Mouse (Mus musculus) intestine, postnatal 0 days (tissue): ENCODE measurements around the gene Pax8. TPM values are rescaled to one million over a fixed set of nuclear protein-coding genes. Genes with fewer than 3 reads are reported as not detected.
A peak's percentile ranks its signal among the peaks of the same experiment; 100 is the strongest.

Source experiments
- ATAC-seq: fragments of 200-750 bp; cut with Nextera tagmentation; 2 replicates; pipeline ENCODE4 v1.8.0; 2017; ENCODE audit warnings: mild to moderate bottlenecking, moderate TSS enrichment, moderate library complexity
- H3K27ac ChIP-seq: fragments of 300-500 bp; sonication (generic); 2 replicates; pipeline ENCODE4 v1.5.1; 2014; ENCODE audit warnings: mild to moderate bottlenecking, low read depth, low read length, moderate library complexity
- H3K27me3 ChIP-seq: fragments of 300-500 bp; sonication (generic); replicated peaks from 2 replicates; pipeline ENCODE4 v1.6.1; 2014; ENCODE audit warnings: low read length, mixed read lengths; ENCODE audit not compliant: control insufficient read depth, insufficient read depth
- H3K36me3 ChIP-seq: fragments of 300-500 bp; sonication (generic); 2 replicates; pipeline ENCODE4 v1.6.1; 2014; ENCODE audit warnings: mild to moderate bottlenecking, moderate library complexity; ENCODE audit not compliant: control insufficient read depth, insufficient read depth
- H3K4me1 ChIP-seq: fragments of 300-500 bp; sonication (generic); replicated peaks from 2 replicates; pipeline ENCODE4 v1.6.1; 2014; ENCODE audit warnings: antibody characterized with exemption, low read length, mixed read lengths; ENCODE audit not compliant: control insufficient read depth, insufficient read depth
- H3K4me2 ChIP-seq: fragments of 300-500 bp; sonication (generic); replicated peaks from 2 replicates; pipeline ENCODE4 v1.6.1; 2014; ENCODE audit warnings: low read depth, mild to moderate bottlenecking, moderate library complexity
- H3K4me3 ChIP-seq: fragments of 300-500 bp; sonication (generic); 2 replicates; pipeline ENCODE4 v1.5.1; 2014; ENCODE audit warnings: low read depth, low read length
- H3K9ac ChIP-seq: fragments of 300-500 bp; sonication (generic); 2 replicates; pipeline ENCODE4 v1.6.1; 2014; ENCODE audit warnings: mild to moderate bottlenecking, low read depth, low read length
- H3K9me3 ChIP-seq: fragments of 300-500 bp; sonication (generic); 2 replicates; pipeline ENCODE4 v1.6.1; 2016; ENCODE audit warnings: mixed run types; ENCODE audit not compliant: control insufficient read depth
- CTCF ChIP-seq: sonication (generic); IDR thresholded peaks from 2 replicates; pipeline ENCODE4 v1.5.1; 2016; ENCODE audit warnings: low read depth, mild to moderate bottlenecking, control low read depth, antibody characterized with exemption, moderate library complexity
- WGBS: fragments of 180-500 bp; shearing (Covaris S2); extraction: QIAGEN DNeasy Blood & Tissue Kit; methylation state at CpG from one replicate; pipeline ENCODE4 v1.1.7; 2014; 5-methylcytosine and 5-hydroxymethylcytosine counted together
- polyA plus RNA-seq: library from polyadenylated mRNA; unstranded; fragments of >200 nt; fragmentation: Nextera tagmentation; extraction: Ambion mirVana; gene quantifications from 2 replicates; pipeline ENCODE4 v1.2.1, GENCODE M21; 2015

The Pax8 gene
- polyA plus RNA-seq, 1 experiment from 2014 or later, result 0.52 TPM

- Histone ChIP-seq H3K36me3 (no peaks in the 10 kb centered on the region), H3K9ac (no peak overlapping the region), H3K4me2 (peak overlapping the region; percentile 24; the same call in 1 of the 2 replicates), H3K27me3 (no peaks in the 10 kb centered on the region), H3K9me3 (no peaks in the 10 kb centered on the region), H3K27ac (peak overlapping the region; percentile 57), H3K4me3 (no peak overlapping the region), H3K4me1 (0 out of 2 replicates have a peak, but pooled peaks cover 9% of the 10 kb centered on the region)
- TF ChIP-seq CTCF, result no peak; the same call in 1 of the 2 replicates
- WGBS, result 14% methylated on average over 6 of the region's 6 CpGs
- peak; percentile 96 for ATAC-seq
These were observed 20.1 kb downstream of the Pax8 start for GRCm38 (mm10) chr2:24455057-24455855.

DNA sequence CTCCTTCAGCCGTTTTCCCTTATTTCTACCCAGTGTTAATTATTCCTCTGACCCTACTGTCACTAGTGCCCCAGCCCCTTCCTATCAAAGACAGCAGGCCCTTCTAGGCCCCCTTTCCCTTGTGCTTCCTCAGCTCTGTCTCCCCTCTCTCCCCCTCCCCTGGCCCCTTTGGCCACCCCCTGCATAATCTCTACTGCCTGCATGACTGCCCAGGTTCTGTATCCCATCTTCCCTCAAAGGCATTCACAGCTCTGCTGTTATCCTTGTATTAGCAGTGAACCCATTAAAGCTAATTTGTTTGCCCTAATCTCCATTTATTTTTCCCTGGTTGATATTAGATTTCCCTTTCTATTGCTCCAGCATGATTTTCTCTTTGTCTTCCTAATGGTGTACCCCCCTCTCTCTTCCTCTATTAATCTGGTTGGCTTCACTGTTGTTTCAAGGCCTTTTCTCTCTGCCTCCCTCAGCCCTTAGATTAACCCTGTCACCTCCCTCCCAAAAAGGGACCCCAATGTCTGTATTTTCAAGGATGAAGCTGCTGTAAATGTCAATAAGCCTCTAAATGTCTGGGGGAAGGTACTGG lies 20.9 kb downstream of the Pax8 start:
- ATAC-seq, result no peak
- Histone ChIP-seq H3K4me1 (0 out of 2 replicates have a peak, but pooled peaks cover 9% of the 10 kb centered on the region), H3K9me3 (no peaks in the 10 kb centered on the region), H3K4me2 (no peak overlapping the region; the same call in 1 of the 2 replicates), H3K9ac (no peak overlapping the region), H3K36me3 (no peaks in the 10 kb centered on the region), H3K27ac (peak overlapping the region; percentile 57), H3K4me3 (no peak overlapping the region), H3K27me3 (no peaks in the 10 kb centered on the region)
- WGBS, result 73% methylated on average over 1 of the region's 1 CpGs
- no peak for TF ChIP-seq CTCF

GRCm38 (mm10) chr2:24453206-24453605 lies 22.2 kb downstream of the Pax8 start:
- H3K9ac ChIP-seq, result no peak overlapping the region
- no peaks in the 10 kb centered on the region for H3K36me3 ChIP-seq
- H3K4me1 ChIP-seq, result 0 out of 2 replicates have a peak, but pooled peaks cover 9% of the 10 kb centered on the region
- H3K27ac ChIP-seq, result no peak overlapping the region
- TF ChIP-seq CTCF, result no peak
- WGBS, result 67% methylated on average over 5 of the region's 5 CpGs
- ATAC-seq, result no peak
- no peaks in the 10 kb centered on the region for H3K9me3 ChIP-seq
- H3K4me2 ChIP-seq, result no peak overlapping the region
- no peak overlapping the region for H3K4me3 ChIP-seq
- H3K27me3 ChIP-seq, result no peaks in the 10 kb centered on the region

DNA sequence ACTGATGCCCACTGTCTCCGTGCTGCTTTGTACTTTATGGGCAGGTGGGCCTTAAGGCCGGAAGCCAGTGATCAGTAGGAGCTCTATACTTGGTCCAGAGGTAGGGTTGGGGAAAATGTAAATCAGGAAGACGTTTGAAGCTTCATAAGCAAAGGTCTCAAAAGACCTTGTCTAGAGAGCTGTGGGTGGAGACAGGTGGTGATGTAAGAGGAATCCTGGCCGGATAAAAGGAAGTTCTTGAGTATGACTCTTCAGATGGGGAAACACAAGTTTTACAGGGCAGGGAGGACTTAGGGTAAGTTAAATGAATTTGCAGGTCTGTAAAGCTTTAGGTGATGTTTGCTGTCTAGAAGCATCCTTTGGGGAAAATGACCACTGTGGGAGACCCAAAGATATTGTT lies 26.3 kb downstream of the Pax8 start:
- no peak overlapping the region for H3K4me2 ChIP-seq
- no peaks in the 10 kb centered on the region for H3K27me3 ChIP-seq
- H3K9ac ChIP-seq, result no peak overlapping the region
- 74% methylated on average over 4 of the region's 4 CpGs for WGBS
- H3K4me3 ChIP-seq, result no peak overlapping the region
- no peak for TF ChIP-seq CTCF
- no peak for ATAC-seq
- H3K36me3 ChIP-seq, result no peaks in the 10 kb centered on the region
- H3K4me1 ChIP-seq, result no peaks in the 10 kb centered on the region
- no peaks in the 10 kb centered on the region for H3K9me3 ChIP-seq
- no peak overlapping the region for H3K27ac ChIP-seq

DNA sequence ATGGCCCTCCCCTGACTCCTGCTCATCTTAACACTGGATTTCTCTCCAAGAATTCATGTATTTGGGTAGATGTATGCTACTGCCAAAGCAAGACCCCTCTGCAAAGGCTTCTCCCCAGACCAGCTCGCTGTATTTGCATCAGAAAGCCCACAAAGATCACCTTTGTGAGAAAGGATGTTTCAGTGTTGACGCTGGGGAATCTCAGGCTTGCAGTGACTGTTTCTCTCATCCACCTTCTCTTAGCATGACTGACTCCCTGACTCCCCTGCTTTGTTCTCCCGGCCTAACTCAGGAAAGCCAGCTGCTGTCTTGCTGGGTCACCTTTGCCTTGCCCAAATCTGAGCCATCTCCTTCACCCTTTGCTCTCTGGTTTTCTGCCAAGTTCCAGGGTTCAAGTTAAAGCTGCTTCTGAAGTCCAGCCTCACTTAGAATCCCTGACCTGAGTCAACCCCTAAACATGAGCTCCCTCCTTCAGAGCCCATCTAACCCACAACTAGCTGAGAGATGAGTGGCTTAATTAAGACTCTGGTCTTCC lies 32.1 kb downstream of the Pax8 start:
- Histone ChIP-seq H3K4me2 (no peak overlapping the region), H3K4me3 (no peak overlapping the region), H3K27me3 (no peaks in the 10 kb centered on the region), H3K27ac (no peak overlapping the region), H3K36me3 (no peaks in the 10 kb centered on the region), H3K9ac (no peak overlapping the region), H3K4me1 (no peaks in the 10 kb centered on the region; the same call in 1 of the 2 replicates), H3K9me3 (no peaks in the 10 kb centered on the region)
- WGBS, result 51% methylated on average over 3 of the region's 3 CpGs
- no peak for ATAC-seq
- TF ChIP-seq CTCF, result no peak

DNA sequence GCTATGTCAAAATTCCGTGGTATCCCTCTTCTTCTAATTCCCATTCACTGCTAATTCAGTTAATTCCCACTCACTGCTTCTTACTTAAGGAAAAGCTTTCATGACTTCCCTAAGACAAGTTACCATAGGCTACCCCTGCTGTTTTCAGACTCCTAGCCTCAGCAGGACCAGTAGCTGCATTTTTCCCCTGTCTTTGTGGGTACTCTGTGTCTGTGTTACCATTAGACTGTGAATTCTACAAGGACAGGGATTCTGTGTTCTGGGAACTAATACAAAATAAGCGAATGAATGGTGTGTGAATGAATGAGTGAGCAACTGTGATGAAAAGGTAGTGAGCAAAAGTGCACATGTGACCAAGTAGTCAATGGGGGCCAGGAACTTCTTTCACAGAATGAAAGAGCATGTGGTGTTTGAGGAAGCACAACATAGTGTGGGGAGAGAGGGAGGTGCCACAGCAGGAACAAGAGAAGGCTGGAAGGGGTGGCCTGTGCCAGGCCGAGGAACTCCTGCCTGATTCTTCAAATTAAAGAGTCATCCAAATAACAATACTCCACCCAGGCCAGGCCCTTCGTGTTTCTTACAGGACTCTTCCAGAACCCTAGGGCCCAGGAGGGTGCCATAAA lies 33.0 kb downstream of the Pax8 start:
- no peak overlapping the region for H3K27ac ChIP-seq

More for the DNA sequence above, 33.0 kb downstream of the Pax8 start:
- no peaks in the 10 kb centered on the region for H3K27me3 ChIP-seq
- no peak overlapping the region for H3K9ac ChIP-seq
- no peaks in the 10 kb centered on the region for H3K36me3 ChIP-seq
- no peaks in the 10 kb centered on the region for H3K9me3 ChIP-seq
- no peak overlapping the region for H3K4me2 ChIP-seq
- TF ChIP-seq CTCF, result no peak
- no peak overlapping the region for H3K4me3 ChIP-seq
- no peaks in the 10 kb centered on the region; the same call in 1 of the 2 replicates for H3K4me1 ChIP-seq
- no peak for ATAC-seq
- 71% methylated on average over 4 of the region's 4 CpGs for WGBS
